Mouse (Mus musculus) gastrocnemius, adult 8-10 months (tissue): ENCODE measurements around the gene Xxylt1. TPM values are rescaled to one million over a fixed set of nuclear protein-coding genes. Genes with fewer than 3 reads are reported as not detected.

Source experiments
- DNase-seq, 2 experiments: peaks; one replicate each; pipeline ENCODE4 v3.0.0; 2022; ENCODE audit warnings: low spot score in 2 of 2
- total RNA-seq, 4 experiments: library from RNA; stranded (reverse); gene quantifications; 2 replicates each; pipeline ENCODE4 v1.2.4; 2022

Gene Xxylt1
- total RNA-seq, 4 experiments from 2014 or later, result 2.8 to 3.6 (median 3.0) TPM

GRCm38 (mm10) chr16:30922548-30922947 is 158.7 kb downstream of the Xxylt1 start:
- DNase-seq, result no peak

DNA sequence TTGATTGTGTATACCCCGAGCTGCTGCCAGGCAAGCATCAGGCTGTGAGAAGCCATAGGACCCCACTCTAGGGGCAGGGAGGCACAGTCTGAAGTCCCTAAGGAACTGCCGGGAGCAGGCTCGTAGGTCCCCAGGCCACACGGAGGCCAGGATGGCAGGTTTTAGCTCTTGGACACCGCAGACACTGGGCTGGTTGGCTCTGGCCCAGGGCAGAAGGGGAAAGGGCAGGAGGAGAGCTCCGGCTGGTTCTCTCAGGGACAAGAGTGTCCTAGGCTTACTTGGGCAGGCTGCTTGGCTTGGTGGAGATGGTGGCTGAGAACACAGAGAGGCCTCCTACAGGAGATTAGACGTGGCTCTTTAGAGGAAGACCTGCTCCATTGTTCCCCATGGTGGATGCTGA is 162.4 kb downstream of the Xxylt1 start:
- DNase-seq, result no peak

DNA sequence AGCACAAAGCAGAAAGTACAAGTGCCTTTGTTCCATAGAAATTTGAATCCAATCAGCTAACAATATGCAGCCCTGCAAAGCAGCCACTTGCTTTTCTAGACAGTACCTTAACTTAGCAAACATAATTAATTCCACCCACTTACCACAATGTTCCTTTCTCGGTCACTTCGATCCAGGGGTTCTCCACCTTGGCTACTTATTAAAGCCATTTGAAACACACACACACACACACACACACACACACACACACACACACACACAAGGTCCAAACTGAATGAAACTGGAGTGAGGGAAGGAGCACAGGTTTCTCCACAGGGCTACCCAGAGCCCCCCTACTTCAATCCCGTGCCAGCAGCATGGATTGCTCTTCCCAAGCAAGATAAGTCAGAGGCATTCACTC is 164.3 kb downstream of the Xxylt1 start:
- no peak for DNase-seq

DNA sequence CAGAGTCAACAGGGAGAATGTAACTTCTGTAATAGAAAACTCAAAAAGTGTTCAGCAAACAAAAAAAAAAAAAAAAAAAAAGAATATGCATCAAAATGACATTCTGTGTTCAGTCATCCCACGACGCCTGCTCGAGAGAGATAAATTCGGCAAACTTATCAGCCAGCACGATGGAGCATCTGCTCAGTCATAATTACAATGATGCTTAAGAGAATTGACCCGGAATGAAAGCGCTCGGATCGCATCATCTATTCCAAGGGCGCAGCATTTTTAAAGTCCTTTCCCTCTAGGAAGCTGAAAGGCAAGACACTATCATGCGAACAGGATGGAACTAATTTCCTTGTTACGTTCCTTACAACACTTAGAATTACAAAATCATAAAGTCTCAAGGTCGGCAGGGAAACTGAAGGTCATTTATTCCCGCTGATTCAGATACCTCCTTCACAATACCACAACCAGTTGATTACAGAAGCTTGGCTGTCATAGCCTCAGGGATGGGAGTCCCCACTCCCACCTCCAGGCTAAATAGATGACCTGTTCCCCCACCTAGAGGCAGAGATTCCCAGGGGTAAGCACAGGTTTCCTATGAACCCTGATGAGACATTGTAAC is 165.5 kb downstream of the Xxylt1 start:
- no peak for DNase-seq

Other genes with a start within 250 kb of the Xxylt1 start
- 1 to 10 TPM; 4.7 to 8.3 (median 6.8) TPM for gene Acap2, start 119.8 kb upstream of the Xxylt1 start, total RNA-seq
- gene Ppp1r2, start 193.8 kb upstream of the Xxylt1 start, total RNA-seq, result 10 to 100 TPM; 71.4 to 96.4 (median 80.9) TPM
- 10 to 100 TPM; 12.2 to 60.0 (median 32.3) TPM for gene Apod, start 233.4 kb upstream of the Xxylt1 start, total RNA-seq